Mouse (Mus musculus) frontal cortex, postnatal 10 days (tissue): ENCODE data around the gene Adprhl1.

Source experiments
- DNase-seq, 2 experiments: peaks; one replicate each; pipeline ENCODE4 v3.0.0; 2022; ENCODE audit warnings: low spot score in 2 of 2, mixed read lengths in 1 of 2

Adprhl1 gene

GRCm38 (mm10) chr8:13254019-13254418 is at the start of gene Adprhl1:
Gene Adprhl1 (minus strand): TSS chr8:13254162.
- peak; percentile 60 to 67 for DNase-seq

DNA sequence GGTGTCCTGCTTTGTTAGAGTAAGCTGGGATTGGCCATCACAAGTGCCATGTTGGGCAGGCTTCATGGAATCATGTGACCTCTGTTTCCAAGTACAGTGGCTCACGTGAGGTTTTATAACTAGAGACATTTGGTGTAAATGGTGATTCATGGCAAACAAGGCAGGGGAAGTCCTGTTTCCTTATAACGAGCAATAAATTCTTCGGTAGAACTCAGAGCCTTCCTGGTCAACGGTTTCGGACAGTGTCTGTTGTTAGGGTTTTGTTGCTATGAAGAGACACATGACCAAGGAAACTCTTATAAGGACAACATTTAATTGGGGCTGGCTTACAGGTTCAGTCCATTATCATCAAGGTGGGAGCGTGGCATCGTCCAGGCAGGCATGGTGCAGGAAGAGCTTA is 47.1 kb upstream of the Adprhl1 start:
- no peak for DNase-seq

DNA sequence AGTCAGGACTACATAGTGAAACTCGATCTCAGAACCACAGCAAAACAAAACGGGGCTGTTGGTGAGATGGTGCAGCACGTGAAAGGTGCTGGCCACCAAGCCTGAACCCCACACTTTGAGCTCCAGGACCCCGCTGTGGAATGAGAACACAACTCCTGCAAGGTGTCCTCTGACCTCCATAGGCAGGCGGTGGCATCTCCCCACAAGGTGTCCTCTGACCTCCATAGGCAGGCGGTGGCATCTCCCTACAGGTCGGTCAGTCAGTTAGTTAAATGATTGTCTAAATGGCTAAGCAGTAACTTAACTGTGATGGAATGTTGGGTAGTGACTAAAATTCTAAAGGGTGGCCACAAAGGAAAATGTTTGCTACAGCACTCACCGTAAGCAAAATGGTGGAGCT is 45.6 kb upstream of the Adprhl1 start:
- DNase-seq, result no peak

DNA sequence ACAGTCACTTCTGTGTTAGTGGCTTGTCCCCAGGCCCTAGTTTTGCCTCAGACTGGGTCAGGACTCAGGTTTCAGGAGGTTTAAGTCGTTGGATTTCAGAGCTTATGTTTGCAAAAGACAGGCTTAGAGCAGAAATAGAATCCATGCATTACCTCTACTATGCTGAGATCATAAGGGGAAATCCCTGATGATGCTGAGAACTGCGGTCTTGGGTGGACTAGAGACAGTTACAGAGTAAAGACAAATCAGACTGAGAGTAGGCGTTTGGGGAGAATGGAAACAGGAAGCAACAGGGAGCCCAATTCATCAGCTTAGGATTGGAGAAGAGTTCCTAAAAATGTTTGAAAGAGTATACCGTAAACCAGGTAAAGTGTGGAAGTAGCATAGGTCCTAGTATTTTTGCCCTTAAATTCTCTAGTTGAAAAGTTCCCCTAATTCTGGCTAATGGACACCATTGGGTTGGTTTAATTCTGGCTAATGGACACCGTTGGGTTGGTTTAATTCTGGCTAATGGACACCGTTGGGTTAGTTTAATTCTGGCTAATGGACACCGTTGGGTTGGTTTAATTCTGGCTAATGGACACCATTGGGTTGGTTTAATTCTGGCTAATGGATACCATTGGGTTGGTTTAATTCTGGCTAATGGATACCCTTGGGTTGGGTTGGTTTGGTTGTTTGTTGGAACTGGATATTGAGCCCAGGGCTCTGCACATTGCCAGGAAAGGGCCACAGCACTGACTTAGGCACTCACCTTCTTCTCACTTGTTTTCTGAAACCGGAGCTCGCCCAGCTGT is 39.9 kb upstream of the Adprhl1 start:
- no peak for DNase-seq

DNA sequence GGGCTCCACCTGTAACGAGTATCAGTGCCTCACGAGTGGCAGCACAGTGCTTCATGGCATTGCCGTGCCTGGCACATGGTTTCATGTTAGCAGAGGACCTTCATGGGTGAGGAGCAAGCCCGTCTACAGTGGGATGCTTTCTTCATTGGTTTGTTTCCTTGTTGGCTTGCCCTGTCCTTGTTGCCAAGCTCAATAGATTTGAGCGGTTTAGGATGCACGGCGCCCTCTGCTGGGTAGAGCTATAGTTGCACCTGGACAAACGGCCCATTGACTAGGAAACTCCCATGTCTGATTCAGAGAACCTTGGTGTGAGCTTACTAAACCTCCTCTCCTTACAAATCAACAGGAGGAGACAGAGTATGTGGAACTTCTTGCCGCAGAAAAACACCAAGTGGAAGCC is 38.4 kb upstream of the Adprhl1 start:
- DNase-seq, result peak; percentile 26 to 58

GRCm38 (mm10) chr8:13288646-13289045 is 34.7 kb upstream of the Adprhl1 start:
- DNase-seq, result no peak

GRCm38 (mm10) chr8:13287692-13288623 is 34.0 kb upstream of the Adprhl1 start, which contains the start of the genes Dcun1d2 and Tmco3:
Gene Dcun1d2 (minus strand): TSS chr8:13288131.
Gene Tmco3 (plus strand): TSS chr8:13288190.
- peak; percentile 86 to 95 for DNase-seq

DNA sequence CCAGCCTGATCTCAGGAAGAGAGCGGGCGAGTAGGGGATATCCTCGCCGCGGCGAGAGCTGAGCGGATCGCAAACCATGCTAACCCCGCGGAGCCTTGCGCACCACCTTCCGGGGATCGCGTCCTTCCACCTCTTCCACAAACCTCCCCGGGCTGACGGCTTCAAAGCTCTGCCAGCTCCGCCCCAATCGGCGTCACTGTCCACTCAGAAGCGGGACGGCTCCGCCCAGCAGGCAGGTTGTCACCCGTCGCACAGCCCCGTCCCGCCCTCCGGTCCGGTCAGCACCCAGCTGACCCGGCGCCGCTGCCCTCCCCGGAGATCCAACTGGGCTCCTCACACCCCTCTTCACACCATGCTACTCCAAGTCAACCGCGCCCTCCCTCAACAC is 33.3 kb upstream of the Adprhl1 start:
- DNase-seq, result peak; percentile 75 to 78

GRCm38 (mm10) chr8:13283200-13283599 is 29.2 kb upstream of the Adprhl1 start:
- no peak for DNase-seq

DNA sequence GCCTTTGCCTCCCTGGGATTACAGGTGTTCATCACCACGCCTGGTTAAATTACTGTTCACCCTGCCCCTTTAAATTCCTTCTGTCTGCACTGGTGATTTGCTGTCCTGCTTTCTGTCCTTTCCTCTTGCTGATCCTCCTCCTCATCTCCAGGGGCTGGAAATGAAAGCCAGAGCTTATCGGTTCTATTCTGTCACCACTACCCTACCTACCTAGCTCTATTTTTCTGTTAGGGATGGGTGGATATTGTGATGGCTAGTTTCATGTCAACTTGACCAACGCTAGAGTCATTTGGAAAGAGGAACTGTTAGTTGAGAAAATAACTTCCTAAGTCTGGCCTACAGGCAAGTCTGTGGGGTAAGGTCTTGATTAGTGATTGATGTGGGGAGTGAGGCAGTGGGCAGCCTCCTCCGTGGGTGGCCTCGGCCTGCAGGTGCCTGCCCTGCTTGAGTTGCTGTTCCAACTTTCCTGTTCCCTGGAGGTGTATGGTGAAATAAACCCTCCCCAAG is 23.0 kb upstream of the Adprhl1 start:
- DNase-seq, result no peak

GRCm38 (mm10) chr8:13272834-13273233 is 18.9 kb upstream of the Adprhl1 start:
- no peak for DNase-seq

DNA sequence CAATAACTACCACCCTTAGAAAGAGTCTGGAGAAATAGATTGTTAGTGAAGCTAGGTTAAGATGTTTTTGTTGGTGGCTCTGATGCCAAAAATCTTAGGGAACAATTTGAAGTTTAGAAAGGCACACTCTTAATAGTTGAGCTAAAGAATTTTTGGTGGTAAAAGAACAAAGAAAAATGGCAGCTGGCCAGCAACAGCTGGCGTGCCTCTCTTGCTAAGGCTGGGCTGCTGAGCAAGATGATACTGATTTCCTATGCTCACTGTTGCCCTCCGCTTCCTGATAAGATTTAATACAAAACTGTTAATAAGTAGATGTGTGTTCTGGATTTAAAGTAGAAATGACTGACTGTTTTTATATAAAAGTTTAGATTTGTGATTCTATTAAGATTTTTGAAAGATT is 13.6 kb upstream of the Adprhl1 start:
- no peak for DNase-seq

DNA sequence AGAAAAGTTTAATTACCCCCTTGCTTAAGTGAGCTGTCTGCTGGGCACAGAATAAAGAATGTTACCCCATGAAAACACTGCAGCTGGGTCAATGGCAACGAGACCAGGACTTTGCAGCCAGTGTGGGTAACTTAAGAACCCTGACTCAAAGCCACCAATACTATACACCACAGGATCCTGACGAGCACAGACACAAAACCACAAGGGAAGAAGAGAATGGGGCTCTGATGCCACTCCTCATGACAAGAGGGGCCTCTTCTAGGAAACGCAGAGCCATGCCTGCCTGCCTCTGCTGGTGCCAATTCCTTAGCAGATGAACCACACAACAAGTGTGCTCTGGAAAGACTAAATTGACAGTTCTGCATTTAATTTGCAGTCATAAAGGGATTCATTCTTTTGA is 9.4 kb upstream of the Adprhl1 start:
- DNase-seq, result no peak

DNA sequence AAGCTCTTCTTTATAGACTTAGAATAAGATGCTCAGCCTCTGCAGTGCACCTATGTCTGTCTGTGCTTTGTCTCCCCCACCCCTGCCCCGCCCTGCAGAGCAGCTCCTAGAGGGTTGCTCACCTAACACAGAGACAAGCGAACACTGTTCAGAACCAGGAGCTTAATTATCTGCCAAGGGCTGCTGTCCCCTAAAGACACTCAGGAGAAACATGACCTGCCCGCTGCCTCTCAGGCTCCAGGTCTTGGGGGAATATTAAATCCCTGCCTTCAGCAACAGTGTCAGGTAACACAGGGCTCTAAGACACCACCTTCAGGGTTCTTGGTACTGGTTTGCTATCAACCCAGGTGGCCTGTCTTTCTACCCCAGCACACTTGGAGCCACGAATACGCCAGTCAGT is 549 bp downstream of the Adprhl1 start:
- no peak for DNase-seq

- no peak for DNase-seq
These were observed 1.1 kb downstream of the Adprhl1 start for GRCm38 (mm10) chr8:13252837-13253236.

GRCm38 (mm10) chr8:13244343-13244880 is 9.6 kb downstream of the Adprhl1 start:
- DNase-seq, result no peak

DNA sequence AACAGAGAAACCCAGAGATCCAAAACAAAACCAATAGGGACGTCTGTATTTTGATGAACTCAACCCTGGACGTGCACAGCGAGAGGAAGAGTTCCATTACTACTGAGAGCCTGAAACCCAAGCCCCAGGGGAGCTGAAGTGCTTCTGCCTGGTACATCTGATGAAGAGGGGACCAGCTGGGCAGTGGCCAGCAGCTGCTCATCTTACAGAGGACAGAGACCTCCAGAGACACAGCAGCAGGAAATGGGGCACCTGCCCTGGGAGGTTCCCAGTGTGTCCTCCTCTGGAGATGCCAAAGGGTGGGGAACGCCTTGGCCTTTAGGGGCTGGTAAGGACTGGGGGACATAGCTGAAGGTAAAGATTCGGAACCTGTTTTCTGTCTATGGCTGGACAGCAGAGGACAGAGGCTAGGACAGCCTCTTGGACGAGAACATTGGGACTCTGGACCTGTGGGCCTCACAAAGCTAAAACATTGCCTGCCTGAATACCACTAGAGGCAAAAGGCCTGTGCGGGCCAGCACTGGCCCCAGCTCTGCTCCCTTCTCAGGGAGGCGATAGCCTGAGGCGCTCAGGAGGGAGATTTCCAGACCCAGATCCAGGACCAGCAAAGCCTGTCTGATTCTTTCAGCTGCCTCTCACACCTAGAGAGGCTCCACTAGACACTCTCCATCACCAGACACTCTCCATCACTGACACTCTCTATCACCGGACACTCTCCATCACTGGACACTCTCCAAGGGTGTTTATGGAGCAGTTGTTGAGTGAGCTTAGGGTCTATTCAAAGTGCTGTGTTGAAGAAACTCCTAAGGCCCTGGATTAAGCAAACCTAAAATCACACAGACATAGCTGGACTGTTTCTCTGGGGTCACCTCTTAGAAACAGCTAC is 10.7 kb downstream of the Adprhl1 start:
- DNase-seq, result no peak

DNA sequence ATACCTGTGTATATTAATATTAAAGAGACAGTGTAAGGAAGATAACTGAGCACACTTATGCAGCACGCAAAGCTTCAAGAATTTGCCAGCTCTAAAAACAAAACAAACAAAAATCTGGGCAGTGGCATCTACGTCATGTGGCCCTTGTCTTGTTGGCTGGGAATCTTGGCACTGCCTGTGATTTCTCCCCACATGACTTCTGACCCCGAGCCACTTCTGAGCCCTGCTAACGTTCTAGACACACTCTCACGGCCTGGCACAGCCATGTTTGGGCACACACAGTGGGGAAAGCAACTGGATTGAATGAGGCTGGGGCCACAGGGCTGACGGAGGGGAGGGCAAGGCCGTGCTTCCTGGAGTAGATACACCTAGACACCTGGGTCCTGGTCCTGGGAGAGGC is 13.3 kb downstream of the Adprhl1 start:
- no peak for DNase-seq

DNA sequence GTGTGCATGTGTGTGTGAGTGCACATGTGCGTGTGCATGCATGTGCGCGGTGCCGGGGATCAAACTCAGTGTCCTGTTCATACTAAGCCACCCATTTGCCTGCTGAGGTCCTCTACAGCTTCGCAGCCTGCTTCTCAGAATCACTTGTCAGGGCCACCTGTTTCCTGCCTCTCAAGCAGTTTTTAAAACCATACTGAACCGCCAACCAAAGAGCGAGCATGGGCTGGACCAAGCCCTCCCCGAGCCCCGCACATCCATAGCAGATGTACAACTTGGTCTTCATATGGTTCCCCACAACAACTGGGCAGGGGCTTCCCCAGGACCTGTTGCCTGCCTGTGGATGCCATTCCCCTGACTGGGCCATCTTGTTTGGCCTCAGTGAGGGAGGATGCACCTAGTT is 13.9 kb downstream of the Adprhl1 start:
- no peak for DNase-seq

- DNase-seq, result no peak
These were observed 19.2 kb downstream of the Adprhl1 start for GRCm38 (mm10) chr8:13234803-13235202.

DNA sequence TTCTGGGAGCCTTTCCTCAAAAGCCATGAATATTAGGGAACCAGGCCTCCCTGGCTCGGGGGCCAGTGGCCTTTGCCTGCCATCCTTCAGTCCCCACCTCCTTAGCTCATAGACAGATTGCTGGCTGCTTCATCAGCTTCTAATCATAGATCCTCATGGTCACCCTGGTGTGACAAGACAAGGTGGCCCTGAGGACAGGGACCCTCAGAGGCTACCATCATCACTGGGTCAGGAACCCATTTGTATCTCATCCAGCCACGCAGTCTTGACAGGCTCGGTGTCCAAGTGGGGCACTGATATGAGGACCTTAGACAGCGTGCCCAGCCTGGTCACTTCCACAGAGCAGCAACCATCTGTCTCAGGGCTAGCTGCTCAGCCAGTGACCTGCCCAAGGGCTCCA is 23.5 kb downstream of the Adprhl1 start:
- no peak for DNase-seq
